Mouse (Mus musculus) adrenal gland, postnatal 25 days (tissue): ENCODE data around the gene Vmn2r76. TPM values are rescaled to one million over a fixed set of nuclear protein-coding genes. Genes with fewer than 3 reads are reported as not detected.
"Not testable (repeated sequence)": the region's sequence is repeated elsewhere in the genome, so short reads cannot be mapped to it uniquely, and the experiment has no call there.

Source experiments
- DNase-seq: peaks from one replicate; pipeline ENCODE4 v3.0.0; 2021; ENCODE audit warnings: mixed read lengths
- long read RNA-seq: library from polyadenylated mRNA; stranded (forward); transcript quantifications from one replicate; pipeline ENCODE4 v2.0.0, GENCODE M21; 2021
- total RNA-seq: library from RNA; stranded (reverse); gene quantifications from 2 replicates; pipeline ENCODE4 v1.2.3, GENCODE M21; 2021

Gene Vmn2r76
- total RNA-seq, result not detected in 2 replicates
- long read RNA-seq, result 0 reads

DNA sequence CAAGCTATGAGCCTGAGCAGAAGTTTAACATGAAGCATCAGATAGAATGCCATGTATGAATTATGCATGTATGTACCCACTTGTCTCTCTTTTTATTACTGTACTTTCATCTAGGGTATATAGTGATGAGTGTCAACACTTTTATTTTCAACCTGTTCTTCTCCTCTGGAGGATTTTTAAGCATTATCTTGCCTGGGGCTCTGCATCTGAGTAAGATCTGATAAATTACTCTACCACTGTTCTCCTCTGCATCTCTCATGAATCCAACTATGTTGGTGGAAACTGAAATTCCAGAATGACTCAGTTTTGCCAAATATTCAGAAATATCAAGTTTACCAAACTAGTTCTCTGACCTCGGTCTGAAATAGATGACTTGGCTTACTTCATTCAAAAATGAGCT is at the start of gene Vmn2r76:
Gene Vmn2r76 (minus strand): TSS at position 101 of the 400 bp plus-strand sequence.
- DNase-seq, result no peak

- DNase-seq, result no peak
These were observed 31.0 kb upstream of the Vmn2r76 start, which contains the start of gene Olfr310 for GRCm38 (mm10) chr7:86277072-86277471. Gene Olfr310, minus strand, starts transcription at chr7:86277172.

DNA sequence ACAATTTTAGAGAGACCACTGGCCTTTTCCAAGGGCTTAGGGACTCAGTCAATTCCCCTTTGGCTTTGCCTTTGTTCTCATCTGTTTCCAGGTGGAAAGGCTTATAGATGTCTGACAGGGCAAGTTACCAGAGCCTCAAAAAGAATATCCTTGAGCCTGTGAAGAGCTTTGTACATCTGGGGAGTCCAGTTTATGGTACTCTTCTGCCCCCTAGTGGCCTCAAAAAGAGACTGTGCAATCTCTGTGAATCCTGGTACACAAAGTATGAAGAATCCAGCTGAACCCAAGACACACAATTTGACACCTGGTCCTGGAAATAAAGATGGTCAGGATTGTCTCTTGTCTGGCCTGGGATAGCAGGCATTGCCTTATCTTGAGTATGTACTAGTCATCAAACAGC is 34.8 kb downstream of the Vmn2r76 start:
- DNase-seq, result no peak

DNA sequence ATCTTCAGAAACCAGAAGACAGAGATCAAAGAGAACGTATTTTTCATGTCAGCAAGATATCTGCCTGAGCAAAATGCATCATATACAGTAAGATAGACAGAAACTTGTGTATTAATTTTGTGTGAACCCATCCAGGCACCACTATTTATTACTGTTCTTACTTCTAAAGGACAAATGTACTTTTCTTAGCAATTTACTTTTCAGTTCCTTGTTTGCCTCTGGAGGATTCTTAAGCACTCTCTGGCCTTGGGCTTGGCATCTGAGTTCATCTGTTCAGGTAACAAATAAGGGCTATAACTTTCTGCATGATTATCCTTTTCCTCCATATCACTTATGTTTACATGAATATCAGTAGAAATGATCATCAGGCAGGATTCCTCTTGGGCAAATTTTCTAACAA is 74.4 kb downstream of the Vmn2r76 start, which contains the start of gene Vmn2r75:
Gene Vmn2r75 (minus strand): TSS at position 101 of the 400 bp plus-strand sequence.
- DNase-seq, result not testable (repeated sequence)

Other genes starting within 250 kb of the Vmn2r76 start
- not detected in 2 replicates for gene Vmn2r75, start 74.5 kb downstream of the Vmn2r76 start, total RNA-seq
- not detected in 2 replicates for gene Olfr310, start 30.9 kb upstream of the Vmn2r76 start, total RNA-seq
- not detected in 2 replicates for gene Olfr309, start 67.4 kb upstream of the Vmn2r76 start, total RNA-seq
- gene Olfr308, start 79.3 kb upstream of the Vmn2r76 start, total RNA-seq, result not detected in 2 replicates
- not detected in 2 replicates for gene Olfr307, start 91.3 kb upstream of the Vmn2r76 start, total RNA-seq
- not detected in 2 replicates for gene Olfr305, start 120.6 kb upstream of the Vmn2r76 start, total RNA-seq
- gene Olfr304, start 140.3 kb upstream of the Vmn2r76 start, total RNA-seq, result not detected in 2 replicates
- gene Olfr303, start 151.5 kb upstream of the Vmn2r76 start, total RNA-seq, result not detected in 2 replicates
- not detected in 2 replicates for gene Olfr301, start 157.5 kb upstream of the Vmn2r76 start, total RNA-seq
- not detected in 2 replicates for gene Olfr299, start 213.6 kb upstream of the Vmn2r76 start, total RNA-seq
- gene Olfr298, start 246.2 kb upstream of the Vmn2r76 start, total RNA-seq, result not detected in 2 replicates